Mouse (Mus musculus) urinary bladder, adult 2 months (tissue): Measurements from ENCODE around the gene Gm5741. TPM values are rescaled to one million over a fixed set of nuclear protein-coding genes. Genes with fewer than 3 reads are reported as not detected.

Experiments
- DNase-seq: peaks from one replicate; pipeline ENCODE4 v3.0.0; 2022; ENCODE audit warnings: low spot score
- polyA plus RNA-seq: library from polyadenylated mRNA; depleted of rRNA; stranded (reverse); fragments of >200 nt; gene quantifications from 2 replicates; pipeline ENCODE4 v1.2.3, GENCODE M21; 2012

Gm5741 gene
- polyA plus RNA-seq, 1 experiment: 1.2 TPM

GRCm38 (mm10) chr8:85073041-85073612, 5.3 kb upstream of the Gm5741 start:
- no peak for DNase-seq

DNA sequence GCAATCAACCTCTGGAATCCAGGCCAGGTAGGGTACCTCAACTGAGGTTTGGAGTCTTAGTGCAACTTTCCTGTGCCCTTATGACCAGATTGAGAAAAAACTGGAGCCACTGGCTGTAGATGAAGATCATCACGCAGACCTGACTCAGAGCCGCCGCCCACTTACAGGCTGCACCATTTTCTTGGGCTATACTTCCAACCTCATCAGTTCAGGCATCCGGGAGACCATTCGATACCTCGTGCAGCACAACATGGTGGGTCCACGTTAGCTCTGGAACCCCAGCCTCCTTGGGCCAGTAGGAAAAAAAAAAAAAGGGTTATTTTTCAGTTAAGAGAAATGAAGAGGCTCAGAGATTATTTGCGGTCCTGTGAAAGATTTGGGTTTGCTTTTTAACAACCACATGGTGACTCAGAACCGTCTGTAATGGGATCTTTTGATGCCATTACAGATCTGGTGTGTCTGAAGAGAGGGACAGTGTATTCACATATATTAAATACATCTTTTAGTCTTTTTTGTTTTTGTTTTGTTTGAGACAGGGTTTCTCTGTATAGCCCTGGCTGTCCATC, 4.7 kb upstream of the Gm5741 start:
- no peak for DNase-seq

GRCm38 (mm10) chr8:85071514-85072281, 3.9 kb upstream of the Gm5741 start, which contains the start of gene Dhps:
TSS of gene Dhps (plus strand) at chr8:85071757.
- DNase-seq: peak; percentile 76

GRCm38 (mm10) chr8:85071041-85071440, 3.3 kb upstream of the Gm5741 start:
- DNase-seq: no peak

GRCm38 (mm10) chr8:85067155-85067554, 627 bp downstream of the Gm5741 start:
- DNase-seq: no peak

- no peak for DNase-seq
These were observed 2.6 kb downstream of the Gm5741 start for GRCm38 (mm10) chr8:85065213-85065612.

DNA sequence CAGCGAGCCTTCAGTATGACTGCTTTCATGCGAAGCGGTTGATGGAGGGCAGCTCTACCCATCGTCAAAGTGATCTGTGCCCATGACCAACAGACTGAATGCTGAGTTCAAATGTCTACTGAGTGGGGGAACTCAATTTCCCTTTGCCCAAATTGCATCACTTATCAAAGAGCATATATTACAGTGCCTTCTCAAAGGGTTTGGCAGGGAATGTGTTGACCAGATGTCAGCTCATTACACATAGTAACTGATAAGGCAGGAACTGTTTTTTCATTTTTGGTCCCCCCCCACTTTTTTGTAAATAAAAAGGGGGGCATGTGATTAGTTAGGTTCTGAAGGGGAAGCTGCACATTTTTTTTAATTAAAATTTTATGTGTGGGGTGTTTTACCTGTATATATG, 5.2 kb downstream of the Gm5741 start:
- DNase-seq: no peak

- peak; percentile 64 for DNase-seq
These were observed 7.7 kb downstream of the Gm5741 start, which contains the start of gene Fbxw9 for GRCm38 (mm10) chr8:85059879-85060616. TSS of gene Fbxw9 (plus strand) at chr8:85060055.

GRCm38 (mm10) chr8:85057367-85057766, 10.4 kb downstream of the Gm5741 start:
- no peak for DNase-seq

GRCm38 (mm10) chr8:85043619-85044018, 24.2 kb downstream of the Gm5741 start:
- no peak for DNase-seq

- peak; percentile 54 for DNase-seq
These were observed 29.9 kb downstream of the Gm5741 start for GRCm38 (mm10) chr8:85037681-85038531.

- no peak for DNase-seq
These were observed 30.5 kb downstream of the Gm5741 start for GRCm38 (mm10) chr8:85037366-85037680.

DNA sequence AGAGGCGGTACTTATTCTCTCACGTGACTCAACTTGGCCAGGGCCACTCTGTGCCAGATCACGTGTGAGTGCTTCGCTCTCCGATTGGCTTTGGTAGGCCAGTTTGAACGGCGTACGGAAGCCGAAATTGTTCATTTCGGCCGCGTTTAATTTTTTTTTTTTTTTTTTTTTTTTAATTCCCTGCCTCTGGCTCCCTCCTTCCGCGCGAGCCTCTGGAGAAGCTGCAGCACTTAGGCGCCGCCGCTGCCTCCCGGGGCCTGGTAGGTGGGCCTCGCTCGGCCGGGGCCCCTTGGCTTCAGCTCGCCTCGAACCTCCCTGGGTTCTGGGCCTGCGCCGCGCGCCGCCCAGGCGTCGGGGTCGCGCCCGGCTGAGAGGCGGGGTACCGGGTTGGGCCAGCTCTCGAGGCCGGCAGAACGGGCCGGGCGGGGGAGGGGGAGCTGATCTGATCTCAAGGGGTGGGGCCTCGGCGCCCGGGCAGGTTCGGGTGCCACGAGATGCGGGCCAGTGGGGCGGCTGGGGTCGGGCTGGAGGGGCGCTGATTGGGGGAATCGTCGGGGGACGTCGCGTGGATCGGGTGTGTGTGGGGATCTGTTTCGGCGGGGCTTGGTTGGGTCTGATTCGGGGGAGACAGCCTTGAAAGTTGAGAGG, 30.9 kb downstream of the Gm5741 start, which contains the start of gene Tnpo2:
Tnpo2 (plus strand) TSS at position 198 of the 648 bp plus-strand sequence.
- peak; percentile 85 for DNase-seq

DNA sequence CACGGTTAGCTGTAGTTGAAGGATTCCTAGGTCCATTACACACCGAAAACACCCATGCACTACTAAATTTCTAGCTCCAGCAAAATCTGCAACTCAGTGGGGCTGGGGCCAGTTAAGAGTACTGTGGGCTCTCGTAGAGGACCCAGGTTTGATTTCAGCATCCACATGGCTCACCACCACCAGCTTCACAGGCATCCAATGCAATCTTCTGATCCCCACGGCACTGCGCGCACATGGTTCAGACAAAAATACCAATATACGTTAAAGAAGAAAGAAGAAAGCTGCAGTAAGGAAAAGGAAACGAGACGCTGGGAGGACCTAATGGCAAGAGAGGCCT, 31.4 kb downstream of the Gm5741 start:
- no peak for DNase-seq

DNA sequence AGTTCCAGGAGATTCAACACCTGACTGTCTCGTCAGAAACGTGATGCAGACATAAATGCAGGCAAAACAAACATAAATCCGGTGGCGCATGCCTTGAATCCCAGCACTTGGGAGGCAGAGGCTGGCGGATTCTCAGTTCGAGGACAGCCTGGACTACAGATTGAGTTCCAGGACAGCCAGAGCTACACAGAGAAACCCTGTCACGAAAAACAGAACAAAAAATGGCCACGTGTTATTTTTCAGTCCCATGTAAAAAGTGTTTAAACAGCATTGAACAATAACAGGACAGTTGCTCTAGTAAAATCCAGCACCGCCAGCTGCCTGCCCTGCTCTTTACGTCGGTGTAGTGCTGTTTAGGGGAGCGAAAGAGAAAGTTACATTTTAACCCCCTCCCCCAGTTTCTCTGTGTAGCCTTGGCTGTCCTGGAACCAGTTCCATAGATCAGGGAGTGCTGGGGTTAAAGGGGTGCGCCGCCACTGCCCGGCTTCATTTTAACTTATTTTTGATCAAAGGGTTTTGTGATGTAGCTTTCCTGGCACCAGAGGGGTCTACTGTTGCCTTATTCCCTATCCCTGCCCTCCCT, 32.0 kb downstream of the Gm5741 start:
- DNase-seq: no peak

DNA sequence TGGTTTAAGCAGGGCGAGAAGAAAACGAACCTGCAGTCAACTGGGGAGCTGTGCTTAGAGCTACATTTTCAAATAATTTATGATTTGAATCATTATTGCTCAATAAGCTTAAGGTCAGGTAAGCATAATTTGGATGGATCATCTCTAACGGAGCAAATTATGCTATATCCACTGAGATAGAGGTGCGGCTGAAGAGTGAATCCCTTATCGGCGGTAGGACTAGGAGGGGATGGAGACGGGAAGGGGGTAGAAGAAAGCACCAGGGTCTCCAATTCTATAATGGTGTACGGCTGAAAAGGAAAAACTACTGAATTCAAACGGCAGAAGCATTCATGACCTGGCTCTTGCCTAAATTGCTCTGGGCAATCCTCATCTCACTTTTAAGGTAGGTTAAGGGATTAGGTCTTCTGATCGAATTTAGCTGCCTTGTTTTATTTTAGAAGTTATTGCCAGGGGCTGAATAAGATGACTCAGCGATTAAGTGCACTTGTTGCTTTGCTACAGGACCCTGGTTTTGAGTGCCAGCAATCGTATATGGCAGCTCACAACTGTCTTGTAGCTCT, 32.5 kb downstream of the Gm5741 start:
- no peak for DNase-seq

DNA sequence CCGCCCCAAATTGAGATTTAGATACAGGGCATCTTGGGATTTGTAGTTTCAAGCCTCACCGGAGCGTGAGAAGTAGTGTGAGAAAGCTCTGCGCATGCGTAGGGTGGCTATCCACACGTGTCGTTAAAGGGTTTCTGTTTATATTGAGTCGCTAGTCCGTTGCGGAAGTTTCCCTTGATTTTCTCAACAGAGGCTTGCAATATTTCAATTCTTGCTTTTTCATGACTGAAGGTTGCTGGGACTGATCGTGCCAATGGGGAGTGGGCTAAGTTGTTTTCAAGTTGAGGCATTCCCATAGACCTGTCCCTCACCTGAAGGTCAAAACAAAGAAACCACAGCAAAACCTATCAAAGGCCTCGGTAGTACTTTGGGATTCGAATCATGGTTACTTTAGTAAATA, 33.0 kb downstream of the Gm5741 start:
- no peak for DNase-seq

DNA sequence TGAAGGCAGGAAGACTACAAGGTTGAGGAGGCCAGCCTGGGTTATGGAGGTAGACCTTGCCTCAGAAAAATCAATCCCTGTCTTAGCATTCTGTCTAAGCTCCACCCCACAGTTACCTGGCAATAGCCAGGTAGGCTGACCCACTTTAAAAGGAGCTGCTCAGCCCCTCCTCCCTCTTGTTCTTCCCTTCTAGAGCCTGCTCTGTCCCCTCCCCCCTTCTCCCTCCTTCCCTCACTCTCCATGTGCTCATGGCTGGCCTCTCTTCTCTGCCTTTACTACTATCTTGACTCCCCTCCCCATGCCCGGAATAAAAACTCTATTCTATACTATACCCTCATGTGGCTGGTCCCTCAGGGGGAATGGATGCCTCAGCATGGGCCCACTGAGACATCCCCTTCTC, 33.9 kb downstream of the Gm5741 start:
- no peak for DNase-seq

GRCm38 (mm10) chr8:85032622-85033311, 35.0 kb downstream of the Gm5741 start:
- DNase-seq: no peak

DNA sequence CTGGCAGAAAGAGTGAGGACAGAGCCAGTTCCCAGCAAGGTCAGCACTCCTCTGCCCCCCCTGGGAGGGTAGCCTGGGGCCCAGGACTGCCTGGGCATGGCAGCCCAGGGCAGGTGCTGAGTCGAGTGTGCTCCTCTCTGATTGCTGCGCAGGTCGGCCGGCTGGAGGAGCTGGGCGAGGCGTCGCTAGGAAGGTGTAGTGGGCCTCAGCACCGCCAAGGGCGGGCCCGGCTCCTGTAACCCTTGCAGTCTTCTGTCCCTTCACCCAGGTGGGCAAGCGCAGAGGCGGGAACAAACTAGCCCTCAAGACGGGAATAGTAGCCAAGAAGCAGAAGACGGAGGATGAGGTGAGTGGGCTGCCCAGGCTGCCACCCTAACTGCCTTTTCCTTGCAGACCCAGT, 38.5 kb downstream of the Gm5741 start:
- no peak for DNase-seq
